Mouse (Mus musculus) kidney, postnatal 0 days (tissue): ENCODE results near the gene Ahcyl2. TPM values are rescaled to one million over a fixed set of nuclear protein-coding genes. Genes with fewer than 3 reads are reported as not detected.
"Not testable (repeated sequence)": the region's sequence is repeated elsewhere in the genome, so short reads cannot be mapped to it uniquely, and the experiment has no call there.

Experiments
- ATAC-seq: fragments of 200-750 bp; cut with Nextera tagmentation; replicated peaks from 2 replicates; pipeline ENCODE4 v1.8.0; 2017; ENCODE audit warnings: low read depth, moderate number of reproducible peaks, moderate TSS enrichment, moderate library complexity; ENCODE audit not compliant: low FRiP score
- DNase-seq: peaks from one replicate; pipeline ENCODE4 v3.0.0-alpha.2; 2016; ENCODE audit warnings: low spot score
- H3K27ac ChIP-seq: fragments of 300-500 bp; sonication (generic); 2 replicates; pipeline ENCODE4 v1.5.1; 2014; ENCODE audit warnings: mild to moderate bottlenecking
- H3K27me3 ChIP-seq: fragments of 300-500 bp; sonication (generic); 2 replicates; pipeline ENCODE4 v1.6.1; 2014; ENCODE audit warnings: low read length, mixed read lengths; ENCODE audit not compliant: insufficient read depth
- H3K36me3 ChIP-seq: fragments of 300-500 bp; sonication (generic); 2 replicates; pipeline ENCODE4 v1.6.1; 2014; ENCODE audit warnings: low read length, mixed read lengths; ENCODE audit not compliant: insufficient read depth
- H3K4me1 ChIP-seq: fragments of 300-500 bp; sonication (generic); replicated peaks from 2 replicates; pipeline ENCODE4 v1.6.1; 2014; ENCODE audit warnings: antibody characterized with exemption, low read length, mixed read lengths; ENCODE audit not compliant: insufficient read depth
- H3K4me2 ChIP-seq: fragments of 300-500 bp; sonication (generic); 2 replicates; pipeline ENCODE4 v1.6.1; 2014; ENCODE audit warnings: mild to moderate bottlenecking, low read length, moderate library complexity, mixed read lengths
- H3K4me3 ChIP-seq: fragments of 300-500 bp; sonication (generic); replicated peaks from 2 replicates; pipeline ENCODE4 v1.5.1; 2014; ENCODE audit warnings: low read depth, low read length
- H3K9ac ChIP-seq: fragments of 300-500 bp; sonication (generic); 2 replicates; pipeline ENCODE4 v1.6.1; 2014; ENCODE audit warnings: low read depth, low read length
- H3K9me3 ChIP-seq: fragments of 300-500 bp; sonication (generic); replicated peaks from 2 replicates; pipeline ENCODE4 v1.6.1; 2016; ENCODE audit warnings: low read length, inconsistent platforms, mixed read lengths
- CTCF ChIP-seq: IDR thresholded peaks from 2 replicates; pipeline ENCODE4 v1.5.1; 2016; ENCODE audit warnings: antibody characterized with exemption, low read depth, mild to moderate bottlenecking, moderate library complexity
- WGBS: fragments of 180-500 bp; shearing (Covaris S2); extraction: QIAGEN DNeasy Blood & Tissue Kit; methylation state at CpG from one replicate; pipeline ENCODE4 v1.1.7; 2014; 5-methylcytosine and 5-hydroxymethylcytosine counted together
- polyA plus RNA-seq: library from polyadenylated mRNA; unstranded; fragments of >200 nt; fragmentation: Nextera tagmentation; extraction: Ambion mirVana; gene quantifications from 2 replicates; pipeline ENCODE4 v1.2.1, GENCODE M21; 2015

Gene Ahcyl2
- polyA plus RNA-seq, 1 experiment from 2014 or later, result 18.7 TPM

GRCm38 (mm10) chr6:29756476-29756875 lies 11.3 kb upstream of the Ahcyl2 start:
- DNase-seq (no peak), ATAC-seq (no peak)
- Histone ChIP-seq H3K4me3 (no peak overlapping the region), H3K9me3 (no peaks in the 10 kb centered on the region), H3K27me3 (no peaks in the 10 kb centered on the region), H3K9ac (no peak overlapping the region), H3K27ac (no peak overlapping the region), H3K36me3 (peaks cover 50% of the 10 kb centered on the region), H3K4me2 (no peak overlapping the region), H3K4me1 (no peaks in the 10 kb centered on the region)
- no peak for TF ChIP-seq CTCF
- 92% methylated on average over 4 of the region's 4 CpGs for WGBS

GRCm38 (mm10) chr6:29758417-29758816 lies 9.4 kb upstream of the Ahcyl2 start:
- Histone ChIP-seq H3K36me3 (peaks cover 48% of the 10 kb centered on the region), H3K9ac (no peak overlapping the region), H3K27me3 (no peaks in the 10 kb centered on the region), H3K4me1 (no peaks in the 10 kb centered on the region), H3K27ac (no peak overlapping the region), H3K4me3 (no peak overlapping the region), H3K9me3 (no peaks in the 10 kb centered on the region), H3K4me2 (no peak overlapping the region)
- ATAC-seq (no peak; the same call in 1 of the 2 replicates), DNase-seq (peak; percentile 78)
- WGBS, result 39% methylated on average over 4 of the region's 4 CpGs
- peak; percentile 94 for TF ChIP-seq CTCF

- no peaks in the 10 kb centered on the region for H3K9me3 ChIP-seq
- ATAC-seq, result peak; percentile 65
- 81% methylated on average over 13 of the region's 13 CpGs for WGBS
Measured at GRCm38 (mm10) chr6:29759012-29759679, 8.7 kb upstream of the Ahcyl2 start.

GRCm38 (mm10) chr6:29760397-29760796 lies 7.4 kb upstream of the Ahcyl2 start:
- not testable (repeated sequence) for H3K9me3 ChIP-seq, H3K4me3 ChIP-seq, H3K27ac ChIP-seq, H3K27me3 ChIP-seq, ATAC-seq, H3K9ac ChIP-seq, H3K4me2 ChIP-seq, DNase-seq, H3K4me1 ChIP-seq
- 91% methylated on average over 1 of the region's 2 CpGs for WGBS
- H3K36me3 ChIP-seq, result peaks cover 31% of the 10 kb centered on the region

More at GRCm38 (mm10) chr6:29759012-29759679, 8.7 kb upstream of the Ahcyl2 start:
- Histone ChIP-seq H3K36me3 (peaks cover 41% of the 10 kb centered on the region), H3K4me1 (no peaks in the 10 kb centered on the region), H3K4me2 (no peak overlapping the region), H3K9ac (no peak overlapping the region), H3K27me3 (no peaks in the 10 kb centered on the region), H3K4me3 (no peak overlapping the region), H3K27ac (no peak overlapping the region)
- no peak for DNase-seq
- TF ChIP-seq CTCF, result no peak

- DNase-seq (no peak), ATAC-seq (no peak)
- peaks cover 26% of the 10 kb centered on the region for H3K36me3 ChIP-seq
- H3K4me1 ChIP-seq, result no peaks in the 10 kb centered on the region
- WGBS, result 92% methylated on average over 4 of the region's 4 CpGs
- TF ChIP-seq CTCF, result no peak
- no peak overlapping the region for H3K27ac ChIP-seq
- no peak overlapping the region for H3K9ac ChIP-seq
- H3K4me3 ChIP-seq, result no peak overlapping the region
- no peaks in the 10 kb centered on the region for H3K9me3 ChIP-seq
- H3K4me2 ChIP-seq, result no peak overlapping the region
- no peaks in the 10 kb centered on the region for H3K27me3 ChIP-seq
Measured at GRCm38 (mm10) chr6:29761282-29761681, 6.5 kb upstream of the Ahcyl2 start.

GRCm38 (mm10) chr6:29762524-29762923 lies 5.3 kb upstream of the Ahcyl2 start:
- 58% methylated on average over 4 of the region's 4 CpGs for WGBS
- H3K36me3 ChIP-seq, result peaks cover 15% of the 10 kb centered on the region; the same call in 1 of the 2 replicates
- DNase-seq, result peak; percentile 61

DNA sequence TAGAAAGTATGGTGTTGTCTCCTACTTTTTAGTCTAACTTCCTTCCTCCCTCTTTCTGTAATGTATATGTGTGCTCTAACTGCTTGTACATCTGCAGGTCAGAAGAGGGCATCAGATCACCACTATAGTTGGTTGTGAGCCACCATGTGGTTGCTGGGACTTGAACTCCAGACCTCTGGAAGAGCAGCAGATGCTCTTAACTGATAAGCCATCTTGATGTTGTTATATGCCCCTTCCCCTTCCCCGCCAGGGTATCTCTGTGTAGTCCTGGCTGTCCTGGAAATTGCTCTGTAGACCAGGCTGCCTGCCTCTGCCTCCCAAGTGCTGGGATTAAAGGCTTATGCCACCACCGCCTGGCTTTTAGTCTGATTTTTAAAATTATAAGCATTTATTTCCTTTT lies 937 bp upstream of the Ahcyl2 start:
- H3K27ac ChIP-seq, result no peak overlapping the region
- WGBS, result 96% methylated on average over 2 of the region's 2 CpGs
- TF ChIP-seq CTCF, result peak; percentile 16; the same call in 1 of the 2 replicates
- no peak for DNase-seq
- no peaks in the 10 kb centered on the region for H3K27me3 ChIP-seq
- no peak overlapping the region for H3K4me2 ChIP-seq
- H3K4me3 ChIP-seq, result no peak overlapping the region
- ATAC-seq, result no peak
- 0 out of 2 replicates have a peak, but pooled peaks cover 4% of the 10 kb centered on the region for H3K4me1 ChIP-seq
- no peaks in the 10 kb centered on the region for H3K9me3 ChIP-seq
- H3K9ac ChIP-seq, result no peak overlapping the region
- H3K36me3 ChIP-seq, result no peaks in the 10 kb centered on the region

More at GRCm38 (mm10) chr6:29762524-29762923, 5.3 kb upstream of the Ahcyl2 start:
- H3K4me1 ChIP-seq, result no peaks in the 10 kb centered on the region
- H3K27ac ChIP-seq, result no peak overlapping the region
- no peak overlapping the region for H3K4me3 ChIP-seq
- ATAC-seq, result no peak
- no peak overlapping the region for H3K4me2 ChIP-seq
- TF ChIP-seq CTCF, result peak; percentile 74
- H3K9me3 ChIP-seq, result no peaks in the 10 kb centered on the region
- no peaks in the 10 kb centered on the region for H3K27me3 ChIP-seq
- H3K9ac ChIP-seq, result no peak overlapping the region
